Mouse (Mus musculus): ENCODE measurements around the gene B9d2.

Gene B9d2

DNA sequence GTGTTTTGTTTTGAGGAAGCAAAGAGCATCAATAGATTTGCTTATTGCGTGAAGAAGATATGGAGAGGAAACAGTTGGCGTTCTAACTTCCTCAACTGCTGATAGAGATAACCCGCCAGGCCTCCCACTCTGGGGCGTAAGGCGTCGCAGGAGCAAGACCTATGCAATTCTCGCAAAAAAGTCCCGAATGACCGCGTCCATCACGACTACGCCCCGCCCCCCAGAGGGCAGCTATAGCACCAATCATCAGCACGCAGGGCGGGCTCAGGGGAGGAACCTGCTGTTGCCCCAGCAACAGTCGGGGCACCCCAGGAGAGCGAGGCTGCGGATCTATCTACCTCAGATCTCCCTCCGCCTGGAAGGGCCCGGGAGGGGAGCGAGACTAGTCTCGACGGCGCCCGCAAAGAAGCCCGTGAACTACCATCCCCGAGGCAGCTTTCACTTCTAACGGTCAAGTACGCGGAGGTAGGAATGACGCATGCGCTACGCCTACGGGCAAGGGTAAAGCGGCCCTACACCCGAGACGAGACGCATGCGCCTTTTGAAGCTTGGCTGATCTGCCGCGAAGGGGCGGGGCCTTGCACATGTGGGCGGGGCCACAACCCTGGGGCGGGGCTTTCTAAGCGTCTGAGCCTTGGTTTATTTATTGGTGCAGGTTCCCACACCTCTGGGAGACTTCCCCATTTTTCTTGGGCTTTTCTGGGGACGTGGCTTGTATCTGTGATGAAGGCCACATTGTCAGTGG, at the start of gene B9d2:
TSS of gene B9d2 (plus strand) at position 267 of the 745 bp plus-strand sequence.
- DNase-seq, result peak; percentile 90

- DNase-seq, result no peak
Measured at GRCm38 (mm10) chr7:25632679-25633078, 47.9 kb upstream of the B9d2 start.

GRCm38 (mm10) chr7:25636373-25636772, 44.2 kb upstream of the B9d2 start:
- DNase-seq, result no peak

DNA sequence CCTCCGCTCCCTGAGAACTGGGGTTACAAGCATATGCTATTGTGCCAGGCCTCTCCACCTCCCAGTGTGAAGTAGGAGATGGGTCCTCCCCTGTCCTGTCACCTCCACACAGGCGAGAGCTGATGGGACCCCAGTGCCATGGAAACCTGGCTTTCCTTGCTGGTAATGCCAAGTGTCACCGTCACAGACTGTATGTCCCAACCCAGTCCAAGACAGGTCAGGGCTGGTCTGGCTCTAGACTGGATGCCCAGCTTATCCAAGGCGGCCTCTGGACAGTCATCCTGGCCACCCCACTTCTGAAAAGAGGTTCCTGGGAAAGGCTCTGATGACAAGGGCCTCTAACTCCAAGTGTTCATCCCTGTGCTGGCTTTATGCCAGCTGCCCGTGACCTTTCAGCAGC, 43.5 kb upstream of the B9d2 start:
- DNase-seq, result no peak

DNA sequence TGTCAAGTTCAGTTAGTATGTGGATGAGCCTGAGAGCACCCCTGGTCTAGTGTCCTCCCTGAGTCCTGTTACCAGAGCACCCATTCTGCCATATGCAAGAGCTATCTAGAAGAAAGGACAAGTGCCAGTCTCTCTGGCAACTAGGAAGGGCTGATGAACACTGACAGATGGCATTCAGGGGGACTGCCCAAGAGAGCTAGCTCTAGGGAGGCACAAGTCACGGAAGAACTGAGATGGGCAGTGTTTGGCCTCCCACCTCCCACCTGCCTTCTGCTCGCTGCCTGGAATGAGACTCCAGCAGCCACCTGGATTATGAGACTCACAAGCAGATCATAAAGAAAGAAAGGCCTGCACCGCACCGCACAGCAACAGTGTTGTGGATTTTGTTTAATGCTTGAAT, 40.8 kb upstream of the B9d2 start:
- DNase-seq, result peak; percentile 45

- DNase-seq, result no peak
Measured at GRCm38 (mm10) chr7:25644136-25644535, 36.4 kb upstream of the B9d2 start.

- no peak for DNase-seq
Measured at GRCm38 (mm10) chr7:25644631-25645030, 35.9 kb upstream of the B9d2 start.

GRCm38 (mm10) chr7:25645074-25645473, 35.5 kb upstream of the B9d2 start:
- DNase-seq, result no peak

DNA sequence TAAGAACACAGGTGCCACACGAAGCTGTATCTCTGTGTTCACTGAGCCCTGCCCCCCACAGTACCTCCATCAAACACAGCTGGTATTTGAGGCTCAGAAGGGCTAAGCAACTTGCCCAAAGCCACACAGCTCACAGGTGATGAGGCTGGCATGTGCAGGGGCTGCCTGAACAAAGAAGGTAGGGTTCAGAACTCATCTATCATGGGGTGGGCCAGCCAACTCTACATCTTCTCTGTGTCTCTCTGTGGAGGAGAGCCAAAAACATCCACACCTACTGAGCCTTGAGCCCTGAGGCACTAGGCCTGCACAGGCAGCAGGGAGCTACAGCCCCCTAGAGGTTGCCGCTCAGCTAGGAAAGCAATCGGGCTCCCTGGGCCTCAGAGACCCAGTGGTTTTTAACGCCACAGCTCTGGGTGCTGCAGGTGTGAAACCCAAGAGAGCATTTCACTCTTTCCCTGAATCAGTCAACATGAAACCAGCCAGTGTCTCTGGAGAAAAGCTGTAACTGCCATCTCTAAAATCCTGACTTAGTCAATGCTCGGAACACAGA, 32.9 kb upstream of the B9d2 start:
- no peak for DNase-seq

- DNase-seq, result no peak
Measured at GRCm38 (mm10) chr7:25649839-25650238, 30.7 kb upstream of the B9d2 start.

DNA sequence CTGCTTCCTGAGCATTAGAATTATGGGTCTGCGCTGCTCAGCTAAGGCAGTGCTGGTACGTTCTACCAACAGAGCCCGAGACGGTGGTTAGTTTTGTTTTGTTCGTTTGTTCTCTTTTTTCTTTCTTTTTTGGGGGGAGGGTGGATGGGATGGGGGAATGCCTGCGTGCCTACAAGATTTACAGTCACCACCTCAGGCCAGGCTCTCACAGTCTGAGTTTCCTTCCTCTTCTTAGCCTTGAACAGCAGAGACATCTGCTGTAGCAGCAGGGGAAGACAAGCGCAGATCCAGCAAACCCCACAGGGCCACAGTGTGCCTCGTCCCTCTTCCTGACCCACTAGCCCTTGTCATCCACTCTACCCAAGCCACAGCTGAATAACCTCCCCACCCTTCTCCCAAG, 29.3 kb upstream of the B9d2 start:
- DNase-seq, result no peak

- DNase-seq, result no peak
Measured at GRCm38 (mm10) chr7:25652244-25652759, 28.3 kb upstream of the B9d2 start.

DNA sequence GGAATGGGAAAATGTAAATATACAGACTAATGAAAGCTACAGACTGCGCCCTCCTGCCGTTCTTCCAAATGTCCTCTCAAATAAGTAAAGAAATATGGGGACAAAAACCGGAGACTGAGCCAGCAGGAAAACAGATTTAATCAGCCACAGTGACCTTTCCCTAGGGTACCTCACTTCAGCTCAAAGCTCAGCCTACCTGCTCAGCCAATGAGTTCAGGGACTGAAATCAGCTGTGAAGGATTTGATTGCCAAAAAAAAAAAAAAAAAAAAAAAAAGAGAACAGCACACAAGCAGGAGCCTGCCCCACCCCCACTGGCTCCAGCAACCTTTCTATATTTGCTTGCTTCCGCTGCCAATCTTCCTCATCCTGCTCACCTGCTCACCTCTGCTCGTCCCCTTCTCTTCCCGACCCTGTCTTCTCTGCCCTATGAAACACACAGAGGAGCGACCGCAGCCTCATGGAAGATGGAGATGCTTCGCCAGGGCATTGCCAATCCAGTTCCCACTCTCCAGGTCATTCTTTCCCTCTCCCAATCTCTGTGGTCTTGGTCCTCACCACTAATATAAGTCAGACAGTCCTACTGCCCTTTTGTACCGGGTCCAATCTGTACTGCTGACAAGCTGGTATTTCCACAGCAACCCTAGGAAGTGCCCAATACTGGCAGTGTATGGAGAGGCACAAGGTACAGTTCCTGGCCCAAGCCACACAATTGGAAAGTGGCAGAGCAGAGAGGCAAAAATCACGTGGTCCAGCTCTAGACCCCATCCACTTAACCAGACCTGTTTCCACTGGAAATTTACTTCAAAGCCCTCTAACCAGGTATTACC, 24.8 kb upstream of the B9d2 start:
- DNase-seq, result peak; percentile 52

DNA sequence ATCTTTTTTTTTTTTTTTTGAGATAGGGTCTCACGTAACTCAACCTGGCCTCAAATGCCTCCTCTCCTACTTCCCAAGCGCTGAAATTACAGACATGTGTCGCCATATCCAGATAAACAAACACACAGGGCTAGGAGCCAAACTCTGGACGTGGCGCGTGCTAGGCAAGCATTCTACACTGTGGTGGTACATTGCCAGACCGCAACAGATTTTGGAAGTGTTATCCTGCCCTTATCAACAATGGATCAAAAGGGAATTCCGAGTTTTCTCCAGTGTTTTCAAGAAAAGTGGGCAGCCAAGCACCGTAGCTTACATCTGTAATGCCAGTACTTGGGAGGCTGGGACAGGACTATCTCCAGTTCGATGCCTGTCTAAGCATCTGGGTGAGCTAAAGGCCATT, 22.8 kb upstream of the B9d2 start:
- no peak for DNase-seq

DNA sequence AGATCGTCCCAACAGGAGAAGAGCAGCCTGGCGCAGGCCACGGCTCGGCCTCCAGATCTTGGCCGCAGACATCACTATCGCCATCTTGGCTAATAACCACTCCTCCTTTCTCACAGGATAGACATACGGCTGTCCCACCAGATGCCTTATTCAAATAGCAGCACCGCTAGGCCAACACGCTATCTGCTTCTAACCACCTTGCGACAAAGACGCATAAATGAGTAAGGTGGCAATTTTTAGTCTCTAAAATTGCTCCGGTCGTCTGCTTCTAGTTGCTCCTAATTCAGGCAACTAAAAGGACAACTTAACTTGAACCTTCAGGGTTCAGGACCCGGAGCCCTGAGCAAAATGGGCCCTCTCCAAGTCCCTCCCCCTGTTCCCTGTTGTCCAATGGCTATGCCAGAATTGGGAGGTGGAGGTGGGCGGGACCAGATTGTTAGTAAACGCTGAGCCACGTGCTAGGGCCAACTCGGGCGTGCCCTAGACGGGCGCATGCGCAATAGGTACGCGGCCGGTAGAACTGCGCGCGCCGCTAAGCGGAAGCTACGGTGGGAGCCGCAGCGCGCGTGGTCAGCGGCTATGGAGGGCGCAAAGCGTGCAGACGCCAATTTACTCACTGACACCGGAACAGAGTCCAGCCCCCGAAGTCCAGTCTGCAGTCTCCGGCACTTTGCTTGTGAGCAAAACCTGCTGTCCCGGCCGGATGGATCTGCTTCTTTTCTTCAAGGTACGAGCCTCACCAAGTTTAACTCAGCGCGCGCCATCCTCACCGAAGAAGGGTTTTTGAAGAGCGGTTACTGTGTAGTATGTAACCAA, 21.7 kb upstream of the B9d2 start, which contains the start of the genes Bckdha and Exosc5:
TSS of gene Bckdha (minus strand) at position 325 of the 816 bp plus-strand sequence.
TSS of gene Exosc5 (plus strand) at position 508 of the 816 bp plus-strand sequence.
- peak; percentile 99 for DNase-seq

- DNase-seq, result no peak
Measured at GRCm38 (mm10) chr7:25666381-25666780, 14.2 kb upstream of the B9d2 start.

DNA sequence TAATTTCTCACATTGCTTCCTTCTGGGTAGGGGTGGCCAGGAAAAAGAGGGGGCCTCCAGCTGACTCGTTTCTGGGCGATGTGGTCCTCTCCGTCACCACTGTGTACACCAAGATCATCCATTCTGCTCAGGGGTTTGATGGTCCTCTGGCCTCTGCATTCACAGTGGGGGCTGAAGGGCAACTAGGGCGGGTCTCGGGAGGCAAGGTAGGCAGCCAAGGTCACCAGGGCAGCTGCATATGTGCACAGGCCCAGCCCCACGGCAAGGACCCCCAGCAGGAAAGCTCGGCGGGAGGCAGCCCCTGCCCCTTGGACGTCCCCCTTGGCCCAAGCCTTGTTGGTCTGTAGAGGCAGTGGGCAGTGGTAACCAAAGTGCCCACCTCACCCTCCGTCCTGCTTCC, 11.4 kb upstream of the B9d2 start:
- no peak for DNase-seq

DNA sequence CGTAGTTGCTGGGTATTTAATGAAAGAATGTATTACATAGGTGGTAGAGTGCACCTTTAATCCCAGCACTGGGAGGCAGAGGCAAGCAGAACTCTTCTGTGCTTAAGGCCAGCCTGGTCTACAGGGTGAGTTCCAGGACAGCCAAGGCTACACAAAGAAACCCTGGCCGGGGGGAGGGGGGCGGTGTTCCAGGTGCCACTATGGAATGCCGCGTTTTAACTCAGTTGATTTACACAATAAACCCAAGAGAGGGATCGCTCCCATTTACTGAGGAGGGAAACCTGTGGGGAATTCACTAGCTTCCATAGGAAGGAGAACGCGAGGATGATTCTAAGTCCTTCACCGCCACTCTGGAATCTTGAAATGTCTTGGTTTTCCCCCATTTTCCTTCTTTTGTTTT, 10.9 kb upstream of the B9d2 start:
- no peak for DNase-seq

DNA sequence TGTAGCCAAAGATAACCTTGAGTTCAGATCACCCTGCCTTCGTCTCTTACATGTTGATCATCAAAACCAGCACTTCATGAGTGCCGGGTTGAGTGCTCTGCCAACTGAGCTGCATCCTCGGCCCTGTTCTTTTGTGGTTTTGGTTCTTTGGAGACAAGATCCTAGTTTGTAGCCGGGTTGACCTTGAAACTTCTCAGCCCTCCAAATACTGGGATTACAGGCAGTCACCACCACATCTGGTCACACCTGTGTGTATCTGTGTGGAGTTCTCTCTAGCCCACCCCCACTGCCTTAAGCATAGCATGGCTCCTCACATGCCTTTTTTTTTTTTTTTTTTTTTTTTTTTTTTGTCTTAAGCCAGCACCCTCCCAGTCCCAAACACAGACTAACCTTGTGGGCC, 10.5 kb upstream of the B9d2 start:
- DNase-seq, result no peak

DNA sequence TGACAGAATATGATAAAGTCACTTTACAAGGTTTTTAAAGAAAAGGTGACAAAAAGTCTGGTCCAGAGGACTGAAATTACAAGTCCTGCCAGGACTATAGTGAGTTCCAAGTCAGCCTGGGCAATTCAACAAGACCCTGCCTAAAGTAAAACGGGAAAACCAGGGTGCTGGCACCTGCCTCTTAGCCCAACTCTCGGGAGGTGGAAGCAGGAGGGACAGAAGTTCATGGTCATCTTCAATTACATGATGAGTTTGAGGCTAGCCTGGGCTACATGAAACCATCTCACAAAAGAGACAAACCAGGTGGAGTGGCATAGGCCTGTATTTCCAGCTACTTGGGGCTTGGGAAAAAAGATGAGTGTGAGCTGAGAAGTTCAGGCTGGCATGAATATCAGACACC, 8.9 kb upstream of the B9d2 start:
- no peak for DNase-seq

GRCm38 (mm10) chr7:25672442-25672841, 8.1 kb upstream of the B9d2 start:
- DNase-seq, result no peak

- DNase-seq, result no peak
Measured at GRCm38 (mm10) chr7:25674297-25674696, 6.3 kb upstream of the B9d2 start.

Measured in cerebellum, adult 11 months (tissue).